Mouse (Mus musculus) megakaryocyte, embryonic 14.5 days (primary cell): ENCODE results near the gene Hax1.

ENCODE experiments used
- FLI1 ChIP-seq: IDR thresholded peaks from 2 replicates; pipeline ENCODE4 v1.6.1; 2012; ENCODE audit warnings: low read length, inconsistent platforms, mixed read lengths
- GATA1 ChIP-seq: IDR thresholded peaks from 3 replicates; pipeline ENCODE4 v1.6.1; 2012; ENCODE audit warnings: mixed read lengths, low read length, inconsistent platforms, borderline replicate concordance

DNA sequence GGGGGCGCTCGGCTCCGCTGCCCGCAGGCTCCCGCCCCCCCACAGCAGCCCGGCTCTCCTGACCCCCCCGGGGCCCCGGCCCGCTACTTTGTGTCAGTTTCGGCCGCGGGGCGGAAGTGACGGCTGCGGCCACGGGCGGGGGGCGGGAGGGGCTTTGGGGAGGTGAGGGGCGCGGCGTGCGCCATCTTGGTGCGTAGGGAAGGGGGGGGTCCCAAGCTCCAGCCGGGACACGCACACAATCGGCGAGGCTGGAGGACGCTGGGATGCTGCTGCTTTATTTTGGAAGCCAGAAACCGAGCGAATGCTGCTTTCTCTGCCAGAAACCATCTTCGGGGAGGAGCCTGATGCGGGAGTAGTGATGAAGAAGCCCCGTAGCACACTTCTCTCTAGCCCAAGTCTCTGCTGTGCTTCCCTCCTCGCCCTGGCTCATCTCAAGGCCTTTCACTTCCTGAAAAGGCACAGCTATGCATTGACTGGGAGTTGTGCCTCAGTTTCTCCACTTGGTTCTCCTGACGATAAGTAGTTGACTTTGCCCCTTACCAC, 35.3 kb downstream of the Hax1 start, which contains the start of gene Atp8b2:
- TF ChIP-seq GATA1 (no peak), FLI1 (no peak)
